In the genomic region with DNA sequence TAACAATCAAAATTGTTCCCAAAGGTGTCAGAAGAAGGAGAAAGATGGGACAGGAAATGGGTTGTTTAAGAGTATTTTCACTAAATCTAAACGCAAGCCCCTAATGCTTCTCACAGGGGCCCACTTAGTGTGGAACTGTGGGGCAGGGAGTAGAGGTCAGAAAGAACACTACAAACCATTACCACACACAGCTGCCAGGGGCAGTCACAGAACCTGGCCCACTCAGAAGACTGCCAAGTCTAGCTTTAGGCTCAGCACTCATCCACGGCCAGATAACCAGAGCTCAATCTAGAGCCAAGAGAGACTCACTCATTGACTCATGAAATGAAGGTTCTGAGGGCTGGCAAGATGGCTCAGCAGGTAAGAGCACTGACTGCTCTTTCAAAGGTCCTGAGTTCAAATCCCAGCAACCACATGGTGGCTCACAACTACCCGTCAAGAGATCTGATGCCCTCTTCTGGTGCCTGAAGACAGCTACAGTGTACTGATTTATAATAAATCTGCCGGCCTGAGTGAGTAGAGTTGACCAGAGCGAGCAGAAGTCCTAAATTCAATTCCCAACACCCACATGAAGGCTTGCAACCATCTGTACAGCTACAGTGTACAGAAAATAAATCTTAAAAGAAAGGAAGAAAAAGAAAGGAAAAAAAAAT, we compare ENCODE assay signal across 9 mouse cellular contexts. TPM values are rescaled to one million over a fixed set of nuclear protein-coding genes. Genes with fewer than 3 reads are reported as not detected.
DNase-seq lines count a peak whose midpoint lies in the region; ATAC-seq and TF ChIP-seq lines count a peak whose summit lies in the region.
"Had no signal": no experiment of that assay in that cellular context is flagged by ENCODE, and none has a peak within 500 bp of the region (broad histone marks: within the 10 kb centered on the region; RNA-seq: fewer than 3 reads in every experiment).

No protein-coding gene starts in this region.

- H3K4me3 ChIP-seq in bone marrow macrophage, adult 2 months (ENCODE audit: insufficient read depth, low read length) = peak overlapping the region; percentile 70
- H3K4me3 ChIP-seq in hindbrain, embryonic 13.5 days = peak overlapping the region; percentile 64
- peak overlapping the region; percentile 70 for H3K4me3 ChIP-seq in midbrain, embryonic 13.5 days (replicated peaks)

- H3K27ac ChIP-seq in bone marrow macrophage, adult 2 months (ENCODE audit: insufficient read depth, low read depth, low read length) = peak overlapping the region; percentile 77
- peak overlapping the region; percentile 89; the same call in 1 of the 2 replicates for H3K27ac ChIP-seq in hindbrain, embryonic 13.5 days
- no peak overlapping the region for H3K27ac ChIP-seq in midbrain, embryonic 13.5 days

- 45% methylated on average over 5 of the region's 5 CpGs for WGBS in hindbrain, embryonic 13.5 days
- WGBS in midbrain, embryonic 13.5 days = 53% methylated on average over 5 of the region's 5 CpGs

- peaks cover 20% of the 10 kb centered on the region; the same call in 1 of the 2 replicates for H3K27me3 ChIP-seq in hindbrain, embryonic 13.5 days
- H3K27me3 ChIP-seq in midbrain, embryonic 13.5 days = no peaks in the 10 kb centered on the region

- peak; percentile 12; the same call in 1 of the 2 replicates for TF ChIP-seq CTCF in bone marrow macrophage, adult 2 months (IDR thresholded peaks at IDR 0.05; ENCODE audit: low read depth, low read length)

- no peak for ATAC-seq in hindbrain, embryonic 13.5 days (ENCODE audit: low FRiP score)
- ATAC-seq in midbrain, embryonic 13.5 days = no peak
- no peak for ATAC-seq in megakaryocyte-erythroid progenitor cell, adult 5-6 weeks (replicated peaks; ENCODE audit: low FRiP score, low TSS enrichment, poor library complexity, severe bottlenecking)

- H3K9ac ChIP-seq in hindbrain, embryonic 13.5 days = peak overlapping the region; percentile 85; the same call in 1 of the 2 replicates
- peak overlapping the region; percentile 87 for H3K9ac ChIP-seq in midbrain, embryonic 13.5 days (replicated peaks)

- H3K4me2 ChIP-seq in hindbrain, embryonic 13.5 days = peak overlapping the region; percentile 96
- H3K4me2 ChIP-seq in midbrain, embryonic 13.5 days (replicated peaks) = peak overlapping the region; percentile 98

- no peaks in the 10 kb centered on the region for H3K9me3 ChIP-seq in hindbrain, embryonic 13.5 days
- H3K9me3 ChIP-seq in midbrain, embryonic 13.5 days = no peaks in the 10 kb centered on the region

- TF ChIP-seq POLR2A in bone marrow macrophage, adult 2 months (IDR thresholded peaks at IDR 0.05; ENCODE audit: borderline replicate concordance, low read depth, low read length) = no peak

- H3K36me3 ChIP-seq in hindbrain, embryonic 13.5 days = peaks cover 20% of the 10 kb centered on the region
- H3K36me3 ChIP-seq in midbrain, embryonic 13.5 days = peaks cover 24% of the 10 kb centered on the region

- peaks cover 32% of the 10 kb centered on the region for H3K4me1 ChIP-seq in bone marrow macrophage, adult 2 months (ENCODE audit: control insufficient read depth, insufficient read depth, low read length)
- H3K4me1 ChIP-seq in hindbrain, embryonic 13.5 days (replicated peaks) = peaks cover 47% of the 10 kb centered on the region
- peaks cover 48% of the 10 kb centered on the region for H3K4me1 ChIP-seq in midbrain, embryonic 13.5 days (replicated peaks)

- DNase-seq in kidney, adult 9 months = peak; percentile 35
- no peak for DNase-seq in kidney, adult 8-10 months
- DNase-seq in gastrocnemius, postnatal 10 days = no peak
- DNase-seq in layer of hippocampus, adult 8-10 months (ENCODE audit: low spot score in 2 of 2) = no peak

RNA-seq across cellular contexts. Expression of gene Inppl1, which starts 2.4 kb away (rescaled TPM):
- polyA plus RNA-seq in bone marrow macrophage, adult 2 months (2012; ENCODE audit: insufficient read depth, insufficient read length, missing spikeins) = 114 and 115 TPM in 2 replicates
- polyA plus RNA-seq in hindbrain, embryonic 13.5 days (2015; fragmentation: Nextera tagmentation; extraction: Ambion mirVana) = 12.7 and 15.4 TPM in 2 replicates
- 20.3 and 26.3 TPM in 2 replicates for polyA plus RNA-seq in midbrain, embryonic 13.5 days (2015; fragmentation: Nextera tagmentation; extraction: Ambion mirVana)
- 2.1 and 4.6 TPM in 2 replicates for total RNA-seq in megakaryocyte-erythroid progenitor cell, adult 5-6 weeks (2014; fragmentation: Nextera tagmentation)
- total RNA-seq in megakaryocyte-erythroid progenitor cell, adult 5-6 weeks (2017) = 3.5 and 10.2 TPM in 2 replicates
- total RNA-seq in gastrocnemius, postnatal 10 days (2021) = 10 to 100 TPM; 76.2 to 89.2 TPM
- 10 to 100 TPM; 29.1 to 38.3 (median 32.4) TPM for total RNA-seq in layer of hippocampus, adult 8-10 months (2022)

RNA-seq across cellular contexts. Expression of gene Phox2a, which starts 17.5 kb away (rescaled TPM):
- not detected in 2 replicates for polyA plus RNA-seq in bone marrow macrophage, adult 2 months (2012; ENCODE audit: insufficient read depth, insufficient read length, missing spikeins)
- polyA plus RNA-seq in hindbrain, embryonic 13.5 days (2015; fragmentation: Nextera tagmentation; extraction: Ambion mirVana) = 1.9 and 2.4 TPM in 2 replicates
- 0.24 and 0.26 TPM in 2 replicates for polyA plus RNA-seq in midbrain, embryonic 13.5 days (2015; fragmentation: Nextera tagmentation; extraction: Ambion mirVana)
- not detected in 2 replicates for total RNA-seq in megakaryocyte-erythroid progenitor cell, adult 5-6 weeks (2014; fragmentation: Nextera tagmentation)
- not detected in 2 replicates for total RNA-seq in megakaryocyte-erythroid progenitor cell, adult 5-6 weeks (2017)
- total RNA-seq in gastrocnemius, postnatal 10 days (2021) = under 1 TPM in 1 of 2 experiments, not detected in 1; 0.14 TPM
- total RNA-seq in layer of hippocampus, adult 8-10 months (2022) = under 1 TPM in 1 of 4 experiments, not detected in 3; 0.20 TPM
- total RNA-seq: hematopoietic stem cell, adult 5-6 weeks had no signal

RNA-seq across cellular contexts. Expression of gene Folr2, which starts 21.4 kb away (rescaled TPM):
- polyA plus RNA-seq in bone marrow macrophage, adult 2 months (2012; ENCODE audit: insufficient read depth, insufficient read length, missing spikeins) = 379 and 471 TPM in 2 replicates
- polyA plus RNA-seq in hindbrain, embryonic 13.5 days (2015; fragmentation: Nextera tagmentation; extraction: Ambion mirVana) = 3.3 and 3.5 TPM in 2 replicates
- polyA plus RNA-seq in midbrain, embryonic 13.5 days (2015; fragmentation: Nextera tagmentation; extraction: Ambion mirVana) = 2.2 and 3.8 TPM in 2 replicates
- not detected in 2 replicates for total RNA-seq in megakaryocyte-erythroid progenitor cell, adult 5-6 weeks (2014; fragmentation: Nextera tagmentation)
- not detected in 2 replicates for total RNA-seq in megakaryocyte-erythroid progenitor cell, adult 5-6 weeks (2017)
- 1 to 10 TPM; 4.2 to 6.0 TPM for total RNA-seq in gastrocnemius, postnatal 10 days (2021)
- 1 to 10 TPM in 2 of 4 experiments, not detected in 2; 1.3 to 1.4 TPM for total RNA-seq in layer of hippocampus, adult 8-10 months (2022)
- total RNA-seq: hematopoietic stem cell, adult 5-6 weeks had no signal

RNA-seq across cellular contexts. Expression of gene Anapc15, which starts 27.9 kb away (rescaled TPM):
- 103 and 112 TPM in 2 replicates for polyA plus RNA-seq in bone marrow macrophage, adult 2 months (2012; ENCODE audit: insufficient read depth, insufficient read length, missing spikeins)
- polyA plus RNA-seq in hindbrain, embryonic 13.5 days (2015; fragmentation: Nextera tagmentation; extraction: Ambion mirVana) = 83.1 and 93.3 TPM in 2 replicates
- polyA plus RNA-seq in midbrain, embryonic 13.5 days (2015; fragmentation: Nextera tagmentation; extraction: Ambion mirVana) = 79.0 and 92.2 TPM in 2 replicates
- total RNA-seq in megakaryocyte-erythroid progenitor cell, adult 5-6 weeks (2014; fragmentation: Nextera tagmentation) = 131 and 132 TPM in 2 replicates
- 85.3 and 93.1 TPM in 2 replicates for total RNA-seq in megakaryocyte-erythroid progenitor cell, adult 5-6 weeks (2017)
- total RNA-seq in gastrocnemius, postnatal 10 days (2021) = 10 to 100 TPM; 23.1 to 23.8 TPM
- 10 to 100 TPM; 30.2 to 37.2 (median 35.0) TPM for total RNA-seq in layer of hippocampus, adult 8-10 months (2022)

RNA-seq across cellular contexts. Expression of gene Folr1, which starts 35.0 kb away (rescaled TPM):
- 1.6 and 1.7 TPM in 2 replicates for polyA plus RNA-seq in bone marrow macrophage, adult 2 months (2012; ENCODE audit: insufficient read depth, insufficient read length, missing spikeins)
- polyA plus RNA-seq in hindbrain, embryonic 13.5 days (2015; fragmentation: Nextera tagmentation; extraction: Ambion mirVana) = 21.0 and 39.2 TPM in 2 replicates
- 11.1 and 13.2 TPM in 2 replicates for polyA plus RNA-seq in midbrain, embryonic 13.5 days (2015; fragmentation: Nextera tagmentation; extraction: Ambion mirVana)
- 1.3 TPM in 1 of 2 replicates, not detected in the other for total RNA-seq in megakaryocyte-erythroid progenitor cell, adult 5-6 weeks (2014; fragmentation: Nextera tagmentation)
- total RNA-seq in megakaryocyte-erythroid progenitor cell, adult 5-6 weeks (2017) = not detected in 2 replicates
- 1 to 10 TPM; 1.7 to 2.4 TPM for total RNA-seq in gastrocnemius, postnatal 10 days (2021)
- total RNA-seq in layer of hippocampus, adult 8-10 months (2022) = 1 to 10 TPM in 3 of 4 experiments, under 1 TPM in 1; 0.51 to 3.2 (median 1.3) TPM
- total RNA-seq: hematopoietic stem cell, adult 5-6 weeks had no signal
